Mouse (Mus musculus): Measurements from ENCODE around the gene Dock9. TPM values are rescaled to one million over a fixed set of nuclear protein-coding genes. Genes with fewer than 3 reads are reported as not detected.

The Dock9 gene
- total and polyA plus RNA-seq, 3 experiments: 9.3 to 12.2 (median 10.3) TPM

DNA sequence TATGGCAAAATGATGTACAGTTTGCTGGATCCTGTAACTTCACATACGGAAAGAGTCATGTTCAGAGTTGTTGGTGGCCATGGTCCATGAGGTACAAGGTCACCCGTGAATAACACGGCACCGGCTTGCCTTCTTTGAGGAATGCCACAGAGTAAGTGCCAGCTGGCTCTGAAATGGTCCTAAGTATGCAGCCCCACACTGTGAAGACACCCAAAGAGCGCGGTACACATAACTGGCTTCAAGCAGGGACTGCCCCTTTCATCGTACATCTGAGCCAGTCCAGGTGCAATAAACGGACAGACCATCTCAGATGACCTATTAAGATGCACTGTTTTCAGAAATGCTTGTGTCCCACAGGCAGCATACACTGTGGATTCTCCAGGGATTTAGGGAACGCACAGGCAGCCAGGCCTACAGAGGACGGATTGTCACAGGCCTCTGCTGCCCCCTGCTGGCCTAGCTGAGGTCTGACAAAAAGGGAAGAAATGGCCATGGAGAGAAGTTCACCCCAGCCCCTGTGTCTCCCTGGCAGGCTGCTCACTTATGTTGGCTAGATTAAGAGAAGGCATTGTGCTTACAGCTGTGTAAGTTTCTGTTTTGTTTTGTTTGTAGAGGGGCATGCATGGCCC, 208.4 kb downstream of the Dock9 start:
- peaks cover 4 to 33% of the 10 kb centered on the region in 2 experiments for H3K4me1 ChIP-seq (ENCODE audit: control insufficient read depth in 1 of 2, insufficient read depth in 2 of 2)
- H3K4me2 ChIP-seq (ENCODE audit: insufficient read depth, low read depth, poor library complexity, severe bottlenecking): no peak overlapping the region
- H3K27me3 ChIP-seq (replicated peaks): no peaks in the 10 kb centered on the region
- dilution Hi-C loops (cut with MboI; ENCODE audit: extremely low pct_ligation_motif_present, extremely low pct_unique_long_range_greater_than_20kb, low sequenced_read_pairs): no loop called here
- H3K9me3 ChIP-seq (replicated peaks; ENCODE audit: low read length): no peaks in the 10 kb centered on the region
- peak; percentile 79 for DNase-seq (ENCODE audit: extremely low read depth)
- TF ChIP-seq MXI1 (IDR thresholded peaks at IDR 0.05; ENCODE audit: low read depth, low read length): 0 out of 2 replicates have a peak, but pooled peaks have one; percentile 26
- no peak for TF ChIP-seq NELFE (IDR thresholded peaks at IDR 0.05; ENCODE audit: low read depth, low read length)
- TF ChIP-seq UBTF (IDR thresholded peaks at IDR 0.05; ENCODE audit: low read depth, low read length): no peak
- no peak for TF ChIP-seq GABPA (IDR thresholded peaks at IDR 0.05; ENCODE audit: insufficient replicate concordance, low read depth, low read length)
- TF ChIP-seq ZKSCAN1 (IDR thresholded peaks at IDR 0.05; ENCODE audit: borderline replicate concordance, low read depth, low read length): no peak
- no peak for TF ChIP-seq POLR2AphosphoS2 (IDR thresholded peaks at IDR 0.05; ENCODE audit: low read depth, low read length)
- no peak for TF ChIP-seq HCFC1 (IDR thresholded peaks at IDR 0.05; ENCODE audit: low read depth, low read length)
- no peak for TF ChIP-seq KAT2A (IDR thresholded peaks at IDR 0.05; ENCODE audit: insufficient replicate concordance, low read length)
- no peak for TF ChIP-seq BHLHE40 (IDR thresholded peaks at IDR 0.05; ENCODE audit: low read depth, low read length)
- no peak for TF ChIP-seq PAX5 (IDR thresholded peaks at IDR 0.05; ENCODE audit: low read length)
- TF ChIP-seq CTCF (conservative IDR thresholded peaks at IDR 0.05 in 1 of 2, IDR thresholded peaks at IDR 0.05 in 1 of 2; ENCODE audit: low read depth in 2 of 2, low read length in 2 of 2): peak; percentile 80 to 82
- no peak for TF ChIP-seq ZNF384 (IDR thresholded peaks at IDR 0.05; ENCODE audit: low read depth, low read length)
- no peak for TF ChIP-seq RCOR1 (conservative IDR thresholded peaks at IDR 0.05; ENCODE audit: low read depth, low read length)
- 0 out of 2 replicates have a peak, but pooled peaks have one; percentile 34 for TF ChIP-seq ZMIZ1 (IDR thresholded peaks at IDR 0.05; ENCODE audit: low read depth, low read length)
- no peak for TF ChIP-seq ZC3H11A (IDR thresholded peaks at IDR 0.05; ENCODE audit: low read depth, low read length)
- TF ChIP-seq MYC (IDR thresholded peaks at IDR 0.05; ENCODE audit: low read depth, low read length): no peak
- no peak for TF ChIP-seq ETS1 (conservative IDR thresholded peaks at IDR 0.05; ENCODE audit: low read depth, low read length)
- no peak for TF ChIP-seq EP300 (IDR thresholded peaks at IDR 0.05; ENCODE audit: low read length)
- TF ChIP-seq MAX (IDR thresholded peaks at IDR 0.05; ENCODE audit: low read length): 0 out of 2 replicates have a peak, but pooled peaks have one; percentile 29
- TF ChIP-seq IRF4 (IDR thresholded peaks at IDR 0.05; ENCODE audit: low read depth, low read length): no peak
- no peak for TF ChIP-seq JUN (IDR thresholded peaks at IDR 0.05; ENCODE audit: insufficient read depth, low read depth, low read length)
- peak; percentile 33; the same call in 1 of the 2 replicates for TF ChIP-seq TCF12 (IDR thresholded peaks at IDR 0.05; ENCODE audit: low read depth, low read length)
- no peak for TF ChIP-seq USF2 (conservative IDR thresholded peaks at IDR 0.05; ENCODE audit: low read depth, low read length)
- TF ChIP-seq CHD2 (IDR thresholded peaks at IDR 0.05; ENCODE audit: low read length): no peak
- no peak for TF ChIP-seq USF1 (IDR thresholded peaks at IDR 0.05; ENCODE audit: low read depth, low read length)
- TF ChIP-seq RAD21 (IDR thresholded peaks at IDR 0.05; ENCODE audit: low read depth, low read length): peak; percentile 51
- TF ChIP-seq ELF1 (IDR thresholded peaks at IDR 0.05; ENCODE audit: low read depth, low read length): no peak
- TF ChIP-seq E2F4 (IDR thresholded peaks at IDR 0.05; ENCODE audit: insufficient replicate concordance, low read depth, low read length): no peak
- no peak for TF ChIP-seq CHD1 (IDR thresholded peaks at IDR 0.05; ENCODE audit: low read depth, low read length)
- no peak for TF ChIP-seq NRF1 (IDR thresholded peaks at IDR 0.05; ENCODE audit: low read depth, low read length)
- TF ChIP-seq MAFK (IDR thresholded peaks at IDR 0.05; ENCODE audit: insufficient replicate concordance, low read length): no peak
- TF ChIP-seq MEF2A (IDR thresholded peaks at IDR 0.05; ENCODE audit: borderline replicate concordance, low read depth, low read length): peak; percentile 38; the same call in 1 of the 2 replicates
- no peak for TF ChIP-seq TBP (conservative IDR thresholded peaks at IDR 0.05; ENCODE audit: low read depth, low read length)
- TF ChIP-seq SIN3A (IDR thresholded peaks at IDR 0.05; ENCODE audit: low read length): no peak
- no peak for TF ChIP-seq MAZ (IDR thresholded peaks at IDR 0.05; ENCODE audit: low read depth, low read length)
- TF ChIP-seq POLR2A (IDR thresholded peaks at IDR 0.05; ENCODE audit: low read depth, low read length): no peak
- peak; percentile 59 for TF ChIP-seq SMC3 (IDR thresholded peaks at IDR 0.05; ENCODE audit: low read depth, low read length)
- no peak for TF ChIP-seq JUND (conservative IDR thresholded peaks at IDR 0.05; ENCODE audit: low read depth, low read length)
- peaks cover 6 to 38% of the 10 kb centered on the region in 2 experiments for H3K36me3 ChIP-seq (replicated peaks in 1 of 2; ENCODE audit: control insufficient read depth in 1 of 2, insufficient read depth in 1 of 2, low read length in 1 of 2)
- no peak overlapping the region for H3K9ac ChIP-seq (ENCODE audit: insufficient read depth, low read depth)
- no peaks in the 10 kb centered on the region for H3K79me2 ChIP-seq (replicated peaks; ENCODE audit: control insufficient read depth, extremely low read depth, insufficient read depth, poor library complexity, severe bottlenecking)
- peak overlapping the region in 2 of 3 experiments; percentile 3 to 21 for H3K4me3 ChIP-seq (replicated peaks in 1 of 3; ENCODE audit: low read depth in 2 of 3, low read length in 2 of 3, poor library complexity in 1 of 3)
- H3K27ac ChIP-seq (ENCODE audit: insufficient read depth, low read depth): no peak overlapping the region
- in situ Hi-C loops (cut with MboI; ENCODE audit: low pct_ligation_motif_present, low pct_unique_long_range_greater_than_20kb, low sequenced_read_pairs): no loop called here

All from CH12.LX (cell line).